Mouse (Mus musculus): Measurements from ENCODE around the gene Zdhhc17. TPM values are rescaled to one million over a fixed set of nuclear protein-coding genes. Genes with fewer than 3 reads are reported as not detected.

The Zdhhc17 gene
- total RNA-seq (2015) = 9.5 and 10.0 TPM in 2 replicates
- 9.7 and 14.6 TPM in 2 replicates for total RNA-seq (2017)

DNA sequence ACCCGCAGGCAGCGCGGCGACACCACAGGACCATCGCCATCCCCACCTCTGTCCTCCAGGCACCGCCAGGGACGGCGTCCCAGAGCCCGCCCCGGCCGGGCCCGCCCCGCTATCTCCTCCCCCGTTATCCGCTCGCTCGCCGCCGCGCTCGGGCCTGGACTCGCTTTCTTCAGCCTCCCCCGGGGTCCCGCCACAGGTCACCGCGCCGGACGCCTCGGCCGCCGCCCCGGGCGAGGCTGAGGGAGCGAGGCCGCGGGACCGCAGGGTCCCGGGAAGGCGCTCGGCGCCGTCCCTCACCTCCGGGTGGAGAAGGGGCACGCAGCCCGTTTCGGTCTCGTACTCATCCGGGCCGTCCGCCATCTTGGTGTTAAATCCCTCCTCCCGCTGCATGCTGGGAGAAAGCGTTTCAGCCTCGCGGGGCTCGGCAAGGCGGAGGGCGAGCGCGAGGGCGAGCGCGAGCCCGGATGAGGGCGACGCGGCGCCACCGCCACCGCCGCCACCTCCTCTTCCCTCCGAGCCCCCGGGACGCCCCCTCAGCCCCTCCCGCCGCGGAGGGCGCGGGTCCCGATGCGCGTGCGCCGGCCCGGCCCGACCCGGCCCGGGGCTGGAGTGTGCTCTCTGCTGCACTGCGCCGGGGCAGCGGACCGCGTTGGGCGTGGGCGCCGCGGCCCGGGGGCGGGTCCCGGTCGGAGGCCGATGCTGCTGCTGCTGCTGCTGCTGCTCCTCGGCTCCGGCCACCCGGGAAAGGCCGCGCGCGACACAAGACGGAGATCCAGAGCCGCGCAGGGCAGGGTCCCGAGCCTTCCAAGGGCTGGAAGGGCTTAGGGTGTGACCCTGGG, at the start of gene Zdhhc17:
Gene Zdhhc17 (minus strand): TSS at position 500 of the 839 bp plus-strand sequence.
- peak; percentile 80 for ATAC-seq (ENCODE audit: poor library complexity, severe bottlenecking)

DNA sequence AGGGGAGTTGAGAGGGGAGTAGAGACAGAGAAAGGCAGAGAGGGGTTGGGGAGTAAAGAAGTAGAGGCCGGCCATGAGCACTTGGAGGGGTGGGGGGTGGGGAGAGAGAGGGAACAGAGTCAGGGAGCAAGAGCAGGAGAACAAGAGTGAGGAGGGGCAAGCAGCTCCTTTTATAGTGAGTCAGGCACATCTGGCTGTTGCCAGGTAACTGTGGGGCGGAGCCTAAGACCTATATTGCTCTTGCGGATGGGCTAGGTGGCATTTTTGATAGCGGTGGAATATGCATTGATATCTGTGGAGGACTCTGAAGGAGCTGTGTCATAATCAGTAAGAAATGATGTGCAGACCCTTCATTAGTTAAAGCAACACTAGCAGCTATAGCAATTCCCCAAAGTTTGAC, 45.8 kb upstream of the Zdhhc17 start:
- ATAC-seq (ENCODE audit: poor library complexity, severe bottlenecking) = no peak

DNA sequence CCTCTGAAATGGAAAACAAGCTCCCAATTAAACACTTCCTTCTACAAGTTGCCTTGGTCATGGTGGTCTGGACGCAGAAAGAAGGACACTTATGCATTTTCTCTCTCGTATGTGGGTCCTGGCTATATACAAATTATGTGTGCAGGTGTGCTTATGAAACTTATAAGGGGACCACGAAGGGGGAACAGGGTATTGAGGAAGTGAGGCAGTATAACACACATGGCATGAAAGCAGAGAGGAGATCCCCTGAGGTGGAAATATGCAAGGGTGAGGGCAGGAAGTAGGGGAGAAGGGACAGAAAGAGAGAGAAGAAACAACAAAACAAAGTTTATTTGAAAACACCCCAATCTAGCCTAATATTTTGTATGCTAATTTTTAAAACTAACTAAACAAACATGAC, 41.7 kb upstream of the Zdhhc17 start:
- no peak for ATAC-seq (ENCODE audit: poor library complexity, severe bottlenecking)

DNA sequence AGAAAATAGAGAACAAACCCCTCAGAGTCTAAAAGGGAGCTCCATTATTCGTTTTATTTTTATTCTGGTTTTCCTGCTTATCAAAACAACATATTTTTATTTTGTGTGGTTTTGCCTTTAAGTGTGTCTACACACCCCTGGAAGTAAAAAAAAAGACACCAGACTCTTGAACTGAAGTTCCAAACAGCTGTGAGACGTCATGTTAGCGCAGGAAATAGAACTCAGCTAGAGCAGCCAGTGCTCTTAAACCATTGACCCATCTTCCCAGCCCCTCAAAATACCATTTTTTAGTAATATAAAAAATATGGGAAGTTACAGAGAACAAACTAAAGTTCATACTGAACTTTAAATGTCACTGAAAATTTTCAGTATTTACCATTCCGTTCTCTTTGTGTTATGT, 40.6 kb upstream of the Zdhhc17 start:
- no peak for ATAC-seq (ENCODE audit: poor library complexity, severe bottlenecking)

DNA sequence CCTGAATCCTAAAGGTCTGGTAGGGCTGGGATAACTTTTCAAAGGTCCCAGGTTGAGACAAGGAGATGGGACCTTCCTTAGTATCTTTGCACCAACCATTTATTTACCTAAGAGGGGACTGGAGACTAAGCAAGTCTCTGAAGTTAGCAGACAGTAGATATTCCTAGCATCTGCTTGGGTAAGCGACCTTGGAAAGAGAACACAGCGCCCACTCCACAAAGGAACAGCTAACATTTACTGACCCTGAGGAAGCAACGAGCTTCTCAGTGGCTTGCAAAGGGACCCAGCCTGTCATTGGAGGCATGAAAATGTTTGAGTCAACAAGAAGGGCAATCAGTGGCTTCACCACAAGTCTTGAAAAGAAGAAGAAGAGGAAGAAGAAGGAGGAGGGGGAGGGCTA, 40.1 kb upstream of the Zdhhc17 start:
- ATAC-seq (ENCODE audit: poor library complexity, severe bottlenecking) = no peak

DNA sequence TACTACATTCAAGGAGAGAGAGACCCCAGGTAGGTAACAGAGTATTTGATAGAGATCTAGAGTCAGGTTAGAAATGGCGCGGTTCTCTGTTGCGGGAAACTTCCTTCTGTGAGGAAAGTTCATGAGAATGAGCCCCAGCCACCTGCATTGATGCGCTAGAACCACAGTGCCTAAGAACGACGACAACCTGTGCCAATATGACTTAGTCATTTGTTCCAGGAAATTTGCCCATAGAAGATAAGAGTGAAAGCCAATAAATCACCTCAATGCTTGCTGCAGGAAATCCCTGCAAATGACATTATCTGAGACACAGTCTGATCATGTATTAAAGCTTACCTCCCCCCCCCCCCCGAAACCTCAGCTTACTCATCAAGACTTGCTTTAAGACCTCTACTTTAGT, 38.0 kb upstream of the Zdhhc17 start:
- ATAC-seq (ENCODE audit: poor library complexity, severe bottlenecking) = no peak

DNA sequence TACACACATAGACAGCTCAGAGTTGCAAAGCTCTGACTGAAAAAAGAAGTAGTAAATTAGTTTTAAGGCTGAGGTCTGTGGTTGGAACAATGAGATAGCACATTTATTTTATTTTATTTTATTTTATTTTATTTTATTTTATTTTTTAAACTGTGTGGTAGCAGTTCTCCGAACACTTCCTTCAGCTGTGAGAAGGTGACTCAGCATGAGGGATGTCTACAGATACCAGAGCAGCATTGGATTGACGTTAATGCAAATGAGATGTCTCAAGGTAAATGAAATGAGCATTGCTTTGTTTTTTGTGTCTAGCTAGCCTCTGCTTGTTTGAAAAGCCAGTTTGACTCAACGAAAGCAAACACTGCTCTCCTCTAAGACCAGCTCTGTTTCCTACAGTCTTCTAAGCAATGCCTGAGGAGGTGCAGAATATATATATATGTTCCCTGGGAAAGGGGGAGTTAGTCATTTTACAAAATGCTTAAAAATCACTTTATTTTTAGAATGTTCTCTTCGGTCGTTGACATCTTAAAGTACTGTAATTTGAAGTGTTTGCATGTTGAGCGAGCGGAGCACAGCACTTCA, 30.2 kb upstream of the Zdhhc17 start:
- no peak for ATAC-seq (ENCODE audit: poor library complexity, severe bottlenecking)

DNA sequence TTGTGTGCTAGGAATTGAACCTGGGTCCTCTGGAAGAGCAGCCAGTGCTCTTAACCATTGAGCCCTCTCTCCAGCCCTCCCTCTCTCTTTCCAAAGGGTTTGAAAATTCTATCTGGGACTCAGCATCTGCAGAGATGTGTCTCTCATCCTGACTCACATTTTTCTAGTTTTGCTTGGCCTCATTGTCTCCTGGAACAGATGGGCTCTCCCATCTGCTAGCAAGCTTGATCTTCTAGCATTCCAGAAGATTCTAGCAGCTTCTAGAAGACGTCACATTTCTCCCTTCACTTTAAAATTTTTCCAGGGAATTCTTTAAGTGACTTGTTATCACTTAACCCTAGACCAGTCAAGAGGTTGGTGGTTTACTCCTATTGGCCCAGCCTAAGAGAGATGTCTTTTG, 26.9 kb upstream of the Zdhhc17 start:
- ATAC-seq (ENCODE audit: poor library complexity, severe bottlenecking) = no peak

DNA sequence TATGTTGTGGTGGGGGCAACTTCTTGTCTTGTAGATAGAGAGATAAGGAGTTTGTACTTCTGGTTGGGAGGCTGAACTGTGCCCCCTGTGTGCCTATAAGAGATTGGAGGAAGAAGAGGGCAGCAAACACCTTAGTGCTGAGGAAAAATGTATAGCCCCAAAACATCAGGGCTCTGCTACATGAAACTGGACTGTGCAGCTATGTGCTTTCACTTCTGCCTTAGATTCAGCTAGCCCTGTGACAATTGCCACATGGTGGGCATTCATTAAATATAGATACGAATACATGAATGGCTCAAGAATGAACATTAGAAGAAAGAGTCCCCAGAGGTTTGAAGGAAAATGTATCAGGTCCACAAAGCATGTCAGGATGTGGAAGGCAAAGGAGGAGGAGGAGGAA, 25.2 kb upstream of the Zdhhc17 start:
- ATAC-seq (ENCODE audit: poor library complexity, severe bottlenecking) = peak; percentile 38; the same call in 1 of the 2 replicates

DNA sequence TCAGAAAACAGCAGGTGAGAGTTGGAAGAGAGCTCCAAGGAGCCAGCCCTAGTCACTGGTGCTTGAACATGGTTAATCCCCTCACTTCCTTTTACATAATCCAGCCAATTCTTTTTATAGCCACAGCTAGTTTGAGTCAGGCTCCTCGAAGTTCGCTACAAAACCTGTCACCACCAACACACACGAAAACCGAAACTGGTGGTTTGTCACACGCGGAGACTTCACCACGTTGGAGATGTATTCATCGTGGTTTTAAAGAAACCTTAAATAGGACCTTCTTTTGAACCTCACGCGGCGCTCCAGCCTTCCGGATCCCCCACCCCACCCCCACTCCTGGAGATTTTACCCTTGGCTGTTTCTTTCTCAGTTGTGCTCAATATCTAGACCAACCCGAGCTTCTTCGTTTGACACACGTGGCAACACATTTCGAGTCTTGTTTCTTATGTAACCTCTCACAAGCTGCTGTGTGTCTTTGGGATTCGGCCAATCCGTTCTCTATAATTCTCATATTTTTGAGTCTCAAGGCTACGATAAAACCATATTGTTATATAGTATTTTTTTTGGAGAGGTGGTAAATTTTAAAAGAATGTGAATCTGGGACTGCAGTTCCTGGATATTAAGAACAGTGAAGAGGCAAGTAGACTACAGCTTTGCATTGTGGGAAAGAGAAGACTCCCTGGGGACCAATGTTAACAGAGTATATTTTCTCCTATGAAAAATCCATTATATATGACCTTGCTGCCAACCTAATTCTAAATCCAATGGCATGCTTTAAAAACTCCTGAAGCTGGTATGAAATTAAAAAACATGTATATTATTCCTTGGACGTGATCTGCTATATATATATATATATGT, 21.8 kb upstream of the Zdhhc17 start:
- ATAC-seq (ENCODE audit: poor library complexity, severe bottlenecking) = peak; percentile 76

DNA sequence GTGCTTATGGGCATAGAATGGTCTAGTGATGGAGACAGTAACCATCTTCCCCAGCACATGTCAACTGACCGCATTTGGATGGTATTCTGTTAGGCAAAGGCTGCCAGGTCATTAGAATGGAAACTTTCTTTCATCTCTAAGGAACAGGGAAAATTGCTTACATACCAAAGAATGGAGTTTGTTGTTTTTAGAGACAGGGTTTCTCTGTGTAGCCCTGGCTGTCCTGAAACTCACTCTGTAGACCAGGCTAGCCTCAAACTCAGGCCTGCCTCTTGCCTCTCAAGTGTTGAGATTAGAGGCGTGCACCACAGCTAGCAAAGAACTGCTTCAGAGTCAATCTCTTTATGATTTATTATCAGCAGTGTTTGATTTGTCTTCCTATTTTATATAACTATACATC, 20.9 kb upstream of the Zdhhc17 start:
- no peak for ATAC-seq (ENCODE audit: poor library complexity, severe bottlenecking)

DNA sequence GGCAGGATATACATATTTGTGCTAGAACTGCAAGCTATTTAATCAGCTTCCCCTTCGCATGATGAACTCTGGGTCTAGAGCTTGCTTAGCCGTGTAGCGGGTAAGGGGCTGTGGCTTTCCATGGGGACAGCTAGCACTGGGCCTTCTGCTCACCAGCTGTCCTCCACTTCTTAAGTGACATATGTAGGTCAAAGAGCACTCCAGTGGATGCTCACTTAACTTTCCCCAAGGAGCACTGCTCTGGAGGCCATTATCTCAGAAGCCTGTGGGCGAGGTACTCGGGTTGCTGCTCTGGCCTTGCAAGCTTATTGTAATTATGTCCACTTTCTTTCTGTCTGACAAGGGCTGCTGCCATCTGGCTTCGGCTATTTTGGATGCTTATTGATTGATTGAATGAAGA, 16.2 kb upstream of the Zdhhc17 start:
- no peak for ATAC-seq (ENCODE audit: poor library complexity, severe bottlenecking)

DNA sequence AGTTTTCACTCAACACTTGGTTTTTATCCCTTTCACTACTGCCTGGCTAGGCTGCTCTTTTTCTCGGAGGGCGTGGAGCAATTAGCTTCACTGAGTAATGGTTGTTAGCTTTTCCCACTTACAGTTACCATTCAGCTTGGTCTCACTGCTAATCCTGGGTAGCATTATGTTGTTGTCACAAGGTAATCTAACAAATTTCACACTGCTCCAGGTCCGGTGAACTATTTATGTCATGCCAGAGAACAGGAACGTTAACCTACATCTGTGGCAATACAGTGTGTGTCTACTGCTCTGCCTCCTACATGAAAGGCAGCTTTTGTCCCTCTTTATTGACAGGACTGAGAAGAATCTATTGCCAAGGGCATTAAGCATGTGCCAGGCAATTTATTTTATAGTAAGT, 14.8 kb upstream of the Zdhhc17 start:
- no peak for ATAC-seq (ENCODE audit: poor library complexity, severe bottlenecking)

DNA sequence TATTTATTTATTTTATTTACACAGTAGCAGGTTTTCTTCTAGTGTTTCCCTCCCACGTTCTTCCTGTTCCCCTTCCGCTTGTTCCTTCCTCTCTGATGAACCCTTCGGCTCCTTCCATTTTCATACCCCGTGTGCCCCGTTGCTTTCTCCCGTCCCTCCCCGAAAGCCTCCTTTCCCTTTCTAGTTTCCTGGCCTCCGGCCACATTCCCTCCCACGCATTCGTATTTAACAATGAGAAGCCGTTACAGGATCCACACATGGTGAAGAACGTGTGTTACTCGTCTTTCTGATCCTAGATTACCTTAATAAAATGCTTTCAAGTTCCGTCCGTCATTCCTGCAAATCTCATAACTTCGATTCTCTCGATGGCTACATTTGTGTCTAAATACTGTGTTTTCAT, 4.5 kb upstream of the Zdhhc17 start:
- ATAC-seq (ENCODE audit: poor library complexity, severe bottlenecking) = no peak

DNA sequence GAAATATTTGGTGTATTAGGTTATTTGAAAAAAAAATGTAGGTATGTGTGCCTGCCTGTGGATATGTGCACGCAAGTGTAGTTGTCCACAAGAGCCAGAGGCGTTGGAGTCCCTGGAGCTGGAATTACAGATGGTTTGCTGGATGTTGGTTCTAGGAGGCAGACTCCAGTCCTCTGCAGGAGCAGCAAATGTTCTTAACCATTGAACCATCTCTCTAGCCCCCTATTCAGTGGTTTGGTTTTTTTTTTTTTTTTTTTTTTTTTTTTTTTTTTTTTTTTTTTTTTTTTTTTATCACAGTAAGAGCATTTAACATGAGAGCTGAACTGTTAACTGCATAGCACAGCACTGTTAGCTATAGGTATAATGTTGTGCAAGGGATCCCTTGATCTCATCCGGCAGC, 3.3 kb upstream of the Zdhhc17 start:
- no peak for ATAC-seq (ENCODE audit: poor library complexity, severe bottlenecking)

DNA sequence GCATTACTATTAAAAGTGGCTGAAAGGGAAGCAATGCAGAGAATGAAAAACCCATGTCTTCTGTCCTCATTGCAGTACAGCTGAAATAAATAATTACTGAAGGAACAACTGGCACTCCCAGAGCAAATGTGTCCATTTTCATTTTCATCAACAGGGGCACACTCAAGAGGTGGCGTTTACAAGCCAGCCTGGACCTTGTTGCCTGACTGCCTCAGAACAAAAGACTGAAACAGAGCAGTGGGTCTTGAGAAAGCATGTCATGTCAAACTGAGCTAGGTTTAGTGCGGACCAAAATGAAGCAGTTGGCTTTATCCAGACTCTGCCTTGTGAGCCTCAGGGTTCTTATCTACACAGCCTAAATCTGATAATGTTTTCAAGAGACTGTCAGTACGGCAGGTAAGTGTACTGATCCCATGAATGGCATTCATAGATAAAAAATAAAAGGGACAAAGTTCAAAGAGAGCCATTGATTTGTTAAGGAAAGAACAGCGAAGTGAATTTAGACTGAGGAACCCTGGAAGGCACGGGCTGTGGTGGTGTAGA, 2.6 kb upstream of the Zdhhc17 start:
- no peak for ATAC-seq (ENCODE audit: poor library complexity, severe bottlenecking)

DNA sequence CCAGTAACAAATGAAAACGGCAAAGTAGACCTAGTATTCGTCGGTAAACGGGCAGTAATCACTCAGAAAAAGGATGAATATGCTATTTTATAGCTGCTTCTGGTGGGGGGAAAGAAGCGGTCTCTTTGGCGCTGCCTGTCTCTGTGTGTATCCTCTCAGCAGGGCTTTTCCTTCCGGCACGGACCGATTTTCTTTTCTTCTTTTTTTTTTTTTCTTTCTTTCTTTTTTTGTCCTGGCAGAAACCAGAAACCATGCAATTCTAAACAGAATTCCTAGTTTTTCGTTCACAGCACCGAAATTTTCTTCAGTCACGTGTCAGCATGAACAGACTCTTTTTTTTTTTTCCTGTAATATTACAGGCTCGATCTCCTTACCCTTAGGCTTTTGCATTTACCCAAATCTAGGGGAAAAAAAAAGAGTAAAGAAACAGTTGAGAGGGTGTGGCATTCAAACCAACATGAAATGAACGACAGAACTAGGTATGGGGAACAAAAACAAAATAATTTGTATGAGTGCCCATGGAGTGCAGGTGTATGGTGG, 1.4 kb upstream of the Zdhhc17 start:
- no peak for ATAC-seq (ENCODE audit: poor library complexity, severe bottlenecking)

DNA sequence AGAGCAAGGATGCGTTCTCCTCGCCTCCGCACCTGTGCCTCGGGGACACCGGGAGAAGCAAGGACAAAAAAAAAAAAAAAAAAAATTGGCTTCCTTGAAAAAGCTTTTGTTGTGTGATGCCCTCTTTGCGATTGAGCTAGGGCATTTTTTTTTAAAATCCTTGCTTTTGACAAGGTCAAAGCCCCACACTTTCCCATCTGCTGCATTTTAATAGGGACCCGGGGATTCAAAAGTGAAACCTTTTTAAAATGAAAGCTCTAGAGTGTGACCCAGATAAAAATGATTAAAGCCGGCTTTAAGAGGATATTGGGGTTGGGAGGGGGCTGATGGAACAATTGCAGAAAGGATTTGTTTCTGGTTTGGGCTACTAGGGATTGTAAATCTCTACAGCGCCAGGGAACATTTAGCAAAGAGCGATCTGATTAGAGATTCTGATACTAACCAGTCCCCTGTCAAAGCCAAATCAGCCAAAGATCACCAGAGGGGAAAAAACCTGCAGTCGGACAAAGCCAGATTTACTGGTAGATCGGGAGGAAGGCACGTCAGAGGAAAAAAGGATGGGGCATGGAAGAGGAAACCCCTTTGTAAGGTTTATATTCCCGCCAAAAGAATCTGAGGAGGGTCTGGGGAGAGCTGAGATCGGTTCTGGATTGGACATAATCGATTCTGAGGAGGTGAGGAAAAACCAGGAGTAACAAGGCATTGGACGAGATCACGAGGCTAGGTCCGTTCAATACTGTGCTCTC, 713 bp upstream of the Zdhhc17 start:
- ATAC-seq (ENCODE audit: poor library complexity, severe bottlenecking) = no peak

DNA sequence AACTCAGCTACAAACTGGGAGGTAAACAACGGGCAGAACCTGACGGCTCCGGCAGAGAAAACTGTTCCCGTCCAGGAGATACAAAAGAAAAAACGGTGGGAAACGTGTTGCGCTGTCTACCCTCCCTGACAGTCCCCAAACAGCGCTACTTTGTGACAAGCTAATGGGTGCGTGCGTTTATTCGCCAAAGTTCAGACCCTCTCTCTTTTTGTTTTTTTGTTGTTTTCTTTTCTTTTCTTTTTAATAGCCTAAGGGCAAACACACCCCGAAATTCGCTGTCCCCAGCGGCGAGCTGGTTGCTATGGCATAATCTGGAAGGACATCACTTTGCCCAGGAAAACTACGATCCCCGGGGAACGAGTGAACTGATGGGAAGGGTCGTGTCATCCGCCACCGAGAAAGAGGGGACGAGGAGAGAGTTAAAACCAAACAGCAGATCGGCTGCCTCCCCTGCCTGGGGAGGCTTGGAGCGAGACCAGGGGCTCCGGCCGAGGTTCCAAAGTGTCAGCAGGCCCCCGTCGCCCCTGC, 763 bp downstream of the Zdhhc17 start:
- ATAC-seq (ENCODE audit: poor library complexity, severe bottlenecking) = no peak

DNA sequence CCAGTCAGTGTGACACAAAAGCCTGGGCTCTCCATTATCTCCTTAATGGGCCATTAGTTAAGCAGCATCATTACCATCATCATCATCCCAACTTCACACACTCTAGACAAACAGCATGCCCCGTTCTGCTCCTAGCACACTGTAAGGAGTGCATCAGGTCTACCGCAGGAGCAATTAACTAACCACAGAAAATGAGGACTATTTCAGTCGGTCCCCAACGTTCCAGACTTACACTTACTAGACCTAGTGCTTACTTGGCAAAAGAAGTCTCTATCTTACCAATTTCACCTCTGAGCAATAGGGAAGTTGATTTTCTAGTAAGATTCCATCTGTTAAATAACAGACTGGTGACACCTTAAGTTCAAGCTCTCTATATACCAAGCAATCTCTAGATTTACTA, 2.3 kb downstream of the Zdhhc17 start:
- no peak for ATAC-seq (ENCODE audit: poor library complexity, severe bottlenecking)

Measured in megakaryocyte, adult 5-6 weeks (primary cell).